Mouse (Mus musculus) intestine, embryonic 14.5 days (tissue): ENCODE results near the gene Gpc1. TPM values are rescaled to one million over a fixed set of nuclear protein-coding genes. Genes with fewer than 3 reads are reported as not detected.
A peak's percentile ranks its signal among the peaks of the same experiment; 100 is the strongest.

Source experiments
- ATAC-seq: fragments of 200-750 bp; cut with Nextera tagmentation; replicated peaks from 2 replicates; pipeline ENCODE4 v1.8.0; 2017; ENCODE audit warnings: low read depth, moderate number of reproducible peaks, moderate TSS enrichment, moderate library complexity; ENCODE audit not compliant: low FRiP score, low TSS enrichment
- DNase-seq: peaks from one replicate; pipeline ENCODE4 v3.0.0-alpha.2; 2018; ENCODE audit warnings: low spot score
- H3K27ac ChIP-seq: fragments of 300-500 bp; sonication (generic); 2 replicates; pipeline ENCODE4 v1.5.1; 2014; ENCODE audit warnings: low read depth, mild to moderate bottlenecking, control low read depth
- H3K27me3 ChIP-seq: fragments of 300-500 bp; sonication (generic); replicated peaks from 2 replicates; pipeline ENCODE4 v1.6.1; 2014; ENCODE audit warnings: low read length, control low read depth; ENCODE audit not compliant: control insufficient read depth, insufficient read depth
- H3K36me3 ChIP-seq: fragments of 300-500 bp; sonication (generic); 2 replicates; pipeline ENCODE4 v1.6.1; 2014; ENCODE audit warnings: low read length, control low read depth; ENCODE audit not compliant: control insufficient read depth, insufficient read depth
- H3K4me1 ChIP-seq: fragments of 300-500 bp; sonication (generic); replicated peaks from 2 replicates; pipeline ENCODE4 v1.6.1; 2014; ENCODE audit warnings: low read length, control low read depth, mixed read lengths; ENCODE audit not compliant: control insufficient read depth, insufficient read depth
- H3K4me2 ChIP-seq: fragments of 300-500 bp; sonication (generic); 2 replicates; pipeline ENCODE4 v1.6.1; 2014; ENCODE audit warnings: low read length
- H3K4me3 ChIP-seq: fragments of 300-500 bp; sonication (generic); 2 replicates; pipeline ENCODE4 v1.5.1; 2014; ENCODE audit warnings: low read depth, low read length, control low read depth, mixed read lengths
- H3K9ac ChIP-seq: fragments of 300-500 bp; sonication (generic); 2 replicates; pipeline ENCODE4 v1.6.1; 2014; ENCODE audit warnings: mild to moderate bottlenecking, low read length
- H3K9me3 ChIP-seq: fragments of 300-500 bp; sonication (generic); 2 replicates; pipeline ENCODE4 v1.6.1; 2016; ENCODE audit warnings: low read length, control low read depth; ENCODE audit not compliant: control insufficient read depth
- WGBS: fragments of 180-500 bp; shearing (Covaris S2); extraction: QIAGEN DNeasy Blood & Tissue Kit; methylation state at CpG from one replicate; pipeline ENCODE4 v1.1.7; 2014; 5-methylcytosine and 5-hydroxymethylcytosine counted together
- polyA plus RNA-seq: library from polyadenylated mRNA; unstranded; fragments of >200 nt; fragmentation: Nextera tagmentation; extraction: Ambion mirVana; gene quantifications from 2 replicates; pipeline ENCODE4 v1.2.1, GENCODE M21; 2014

Gpc1 gene
- polyA plus RNA-seq, 1 experiment from 2014 or later, result 47.9 TPM

- 82% methylated on average over 12 of the region's 12 CpGs for WGBS
- Histone ChIP-seq H3K27ac (no peak overlapping the region), H3K4me3 (no peak overlapping the region), H3K4me1 (no peaks in the 10 kb centered on the region), H3K27me3 (no peaks in the 10 kb centered on the region), H3K9ac (no peak overlapping the region), H3K4me2 (no peak overlapping the region), H3K36me3 (no peaks in the 10 kb centered on the region), H3K9me3 (no peaks in the 10 kb centered on the region)
- ATAC-seq (no peak), DNase-seq (no peak)
Measured at GRCm38 (mm10) chr1:92879266-92879665, 47.8 kb downstream of the Gpc1 start.

- Histone ChIP-seq H3K36me3 (no peaks in the 10 kb centered on the region), H3K27ac (no peak overlapping the region), H3K9ac (no peak overlapping the region), H3K9me3 (no peaks in the 10 kb centered on the region), H3K4me1 (no peaks in the 10 kb centered on the region), H3K27me3 (no peaks in the 10 kb centered on the region), H3K4me3 (no peak overlapping the region), H3K4me2 (no peak overlapping the region)
- ATAC-seq (no peak), DNase-seq (no peak)
- WGBS, result 73% methylated on average over 5 of the region's 5 CpGs
Measured at GRCm38 (mm10) chr1:92880101-92880500, 48.7 kb downstream of the Gpc1 start.

- Histone ChIP-seq H3K27ac (no peak overlapping the region), H3K36me3 (no peaks in the 10 kb centered on the region), H3K4me1 (no peaks in the 10 kb centered on the region), H3K27me3 (no peaks in the 10 kb centered on the region), H3K4me2 (no peak overlapping the region), H3K9me3 (no peaks in the 10 kb centered on the region), H3K4me3 (no peak overlapping the region), H3K9ac (no peak overlapping the region)
- ATAC-seq (no peak), DNase-seq (no peak)
- 85% methylated on average over 6 of the region's 6 CpGs for WGBS
Measured at GRCm38 (mm10) chr1:92881982-92882381, 50.5 kb downstream of the Gpc1 start.

GRCm38 (mm10) chr1:92888901-92889655 lies 57.6 kb downstream of the Gpc1 start:
- Histone ChIP-seq H3K27me3 (no peaks in the 10 kb centered on the region), H3K9ac (no peak overlapping the region), H3K4me3 (no peak overlapping the region), H3K27ac (no peak overlapping the region), H3K4me1 (no peaks in the 10 kb centered on the region), H3K9me3 (no peaks in the 10 kb centered on the region), H3K36me3 (no peaks in the 10 kb centered on the region), H3K4me2 (no peak overlapping the region)
- WGBS, result 73% methylated on average over 7 of the region's 7 CpGs
- no peak for ATAC-seq
- DNase-seq, result no peak

- no peaks in the 10 kb centered on the region for H3K27me3 ChIP-seq
- H3K27ac ChIP-seq, result no peak overlapping the region
- no peak overlapping the region for H3K4me3 ChIP-seq
- DNase-seq (no peak), ATAC-seq (no peak)
- H3K36me3 ChIP-seq, result no peaks in the 10 kb centered on the region
- 59% methylated on average over 3 of the region's 3 CpGs for WGBS
- no peaks in the 10 kb centered on the region for H3K9me3 ChIP-seq
- H3K9ac ChIP-seq, result no peak overlapping the region
- no peaks in the 10 kb centered on the region for H3K4me1 ChIP-seq
- H3K4me2 ChIP-seq, result no peak overlapping the region
Measured at GRCm38 (mm10) chr1:92892791-92893190, 61.3 kb downstream of the Gpc1 start.

- no peak overlapping the region for H3K9ac ChIP-seq
- DNase-seq, result no peak
- ATAC-seq, result no peak
- no peak overlapping the region for H3K4me2 ChIP-seq
- no peaks in the 10 kb centered on the region for H3K4me1 ChIP-seq
- no peaks in the 10 kb centered on the region for H3K36me3 ChIP-seq
- WGBS, result 63% methylated on average over 3 of the region's 3 CpGs
- no peaks in the 10 kb centered on the region for H3K9me3 ChIP-seq
- H3K27ac ChIP-seq, result no peak overlapping the region
- H3K27me3 ChIP-seq, result no peaks in the 10 kb centered on the region
- no peak overlapping the region for H3K4me3 ChIP-seq
Measured at GRCm38 (mm10) chr1:92893896-92894295, 62.5 kb downstream of the Gpc1 start.

GRCm38 (mm10) chr1:92895089-92895488 lies 63.6 kb downstream of the Gpc1 start:
- no peak overlapping the region for H3K27ac ChIP-seq
- H3K4me3 ChIP-seq, result no peak overlapping the region
- no peak overlapping the region for H3K9ac ChIP-seq
- no peaks in the 10 kb centered on the region for H3K36me3 ChIP-seq
- no peak overlapping the region for H3K4me2 ChIP-seq
- H3K27me3 ChIP-seq, result no peaks in the 10 kb centered on the region
- WGBS, result 16% methylated on average over 3 of the region's 3 CpGs
- no peaks in the 10 kb centered on the region for H3K9me3 ChIP-seq
- DNase-seq (peak; percentile 72), ATAC-seq (0 out of 2 replicates have a peak, but pooled peaks have one; percentile 60)
- no peaks in the 10 kb centered on the region for H3K4me1 ChIP-seq

GRCm38 (mm10) chr1:92902786-92903185 lies 71.3 kb downstream of the Gpc1 start, which contains the start of gene Ankmy1:
Gene Ankmy1, minus strand, starts transcription at chr1:92902906.
- Histone ChIP-seq H3K4me1 (peaks cover 9% of the 10 kb centered on the region), H3K9me3 (no peaks in the 10 kb centered on the region), H3K4me2 (peak within 1 kb of the TSS; percentile 49), H3K27ac (no peak within 1 kb of the TSS), H3K9ac (no peak within 1 kb of the TSS), H3K27me3 (no peaks in the 10 kb centered on the region), H3K4me3 (peak within 1 kb of the TSS; percentile 13; the same call in 1 of the 2 replicates), H3K36me3 (no peaks in the 10 kb centered on the region)
- 2% methylated on average over 15 of the region's 15 CpGs for WGBS
- DNase-seq (peak; percentile 81), ATAC-seq (peak; percentile 14)

GRCm38 (mm10) chr1:92903627-92904026 lies 72.2 kb downstream of the Gpc1 start:
- H3K9ac ChIP-seq, result no peak overlapping the region
- DNase-seq (no peak), ATAC-seq (no peak)
- no peaks in the 10 kb centered on the region for H3K27me3 ChIP-seq
- no peaks in the 10 kb centered on the region for H3K9me3 ChIP-seq
- no peak overlapping the region for H3K4me2 ChIP-seq
- H3K36me3 ChIP-seq, result no peaks in the 10 kb centered on the region
- H3K4me3 ChIP-seq, result no peak overlapping the region
- H3K4me1 ChIP-seq, result peaks cover 10% of the 10 kb centered on the region
- WGBS, result 80% methylated on average over 4 of the region's 4 CpGs
- no peak overlapping the region for H3K27ac ChIP-seq
